Comparison of ENCODE assay signal across 18 mouse cellular contexts in genomic region chr6:127145464-127146190, GRCm38 (mm10). TPM values are rescaled to one million over a fixed set of nuclear protein-coding genes. Genes with fewer than 3 reads are reported as not detected.
DNase-seq lines count a peak whose midpoint lies in the region; ATAC-seq and TF ChIP-seq lines count a peak whose summit lies in the region.
"Had no signal": no experiment of that assay in that cellular context is flagged by ENCODE, and none has a peak within 500 bp of the region (broad histone marks: within the 10 kb centered on the region; RNA-seq: fewer than 3 reads in every experiment).

No protein-coding gene starts in this region.

- no peaks in the 10 kb centered on the region for H3K9me3 ChIP-seq in heart, embryonic 13.5 days
- H3K9me3 ChIP-seq in G1E (replicated peaks) = no peaks in the 10 kb centered on the region
- no peaks in the 10 kb centered on the region for H3K9me3 ChIP-seq in intestine, embryonic 14.5 days (ENCODE audit: control insufficient read depth, low read length)
- H3K9me3 ChIP-seq: forebrain, embryonic 15.5 days; heart, embryonic 12.5 days; hindbrain, embryonic 10.5 days had no signal

- TF ChIP-seq CTCF in G1E (IDR thresholded peaks at IDR 0.05; ENCODE audit: low read depth, low read length) = no peak

- no peak overlapping the region for H3K4me3 ChIP-seq in heart, embryonic 13.5 days
- peak overlapping the region; percentile 65; the same call in 1 of the 2 replicates for H3K4me3 ChIP-seq in G1E (ENCODE audit: low read depth, low read length)
- no peak overlapping the region for H3K4me3 ChIP-seq in intestine, embryonic 14.5 days (ENCODE audit: low read depth, low read length)
- H3K4me3 ChIP-seq: forebrain, embryonic 15.5 days; heart, embryonic 12.5 days; hindbrain, embryonic 10.5 days had no signal

- peaks cover 56% of the 10 kb centered on the region for H3K4me1 ChIP-seq in heart, embryonic 13.5 days
- peaks cover 79% of the 10 kb centered on the region for H3K4me1 ChIP-seq in G1E (ENCODE audit: insufficient read depth, low read depth, low read length)
- H3K4me1 ChIP-seq in intestine, embryonic 14.5 days (replicated peaks; ENCODE audit: control insufficient read depth, insufficient read depth, low read length) = peaks cover 21% of the 10 kb centered on the region

- 0 out of 2 replicates have a peak overlapping the region, but pooled peaks have one; percentile 24 for H3K4me2 ChIP-seq in heart, embryonic 13.5 days
- peak overlapping the region; percentile 0; the same call in 1 of the 2 replicates for H3K4me2 ChIP-seq in intestine, embryonic 14.5 days (ENCODE audit: low read length)
- H3K4me2 ChIP-seq: forebrain, embryonic 15.5 days; heart, embryonic 12.5 days had no signal

- H3K27me3 ChIP-seq in heart, embryonic 13.5 days (replicated peaks) = no peaks in the 10 kb centered on the region
- no peaks in the 10 kb centered on the region for H3K27me3 ChIP-seq in G1E (ENCODE audit: insufficient read depth, low read length)
- H3K27me3 ChIP-seq in intestine, embryonic 14.5 days (replicated peaks; ENCODE audit: control insufficient read depth, insufficient read depth, low read length) = no peaks in the 10 kb centered on the region
- H3K27me3 ChIP-seq: forebrain, embryonic 15.5 days; heart, embryonic 12.5 days had no signal

- 45% methylated on average over 20 of the region's 20 CpGs for WGBS in heart, embryonic 13.5 days
- WGBS in intestine, embryonic 14.5 days = 44% methylated on average over 20 of the region's 20 CpGs

- H3K36me3 ChIP-seq in heart, embryonic 13.5 days = peaks cover 68% of the 10 kb centered on the region
- H3K36me3 ChIP-seq in G1E (replicated peaks) = peaks cover 83% of the 10 kb centered on the region
- peaks cover 70% of the 10 kb centered on the region for H3K36me3 ChIP-seq in intestine, embryonic 14.5 days (ENCODE audit: control insufficient read depth, insufficient read depth, low read length)
- H3K36me3 ChIP-seq: forebrain, embryonic 15.5 days had no signal

- no peak for ATAC-seq in heart, embryonic 13.5 days (ENCODE audit: extremely low read depth, insufficient number of reproducible peaks, low FRiP score, low TSS enrichment)
- ATAC-seq in G1E (ENCODE audit: extremely low read depth, insufficient number of reproducible peaks, low FRiP score, poor library complexity, severe bottlenecking) = peak; percentile 47
- ATAC-seq in intestine, embryonic 14.5 days (replicated peaks; ENCODE audit: low FRiP score, low TSS enrichment, low read depth) = no peak
- ATAC-seq: forebrain, embryonic 15.5 days had no signal

- H3K27ac ChIP-seq in heart, embryonic 13.5 days (replicated peaks) = no peak overlapping the region
- peak overlapping the region; percentile 2; the same call in 1 of the 2 replicates for H3K27ac ChIP-seq in intestine, embryonic 14.5 days (ENCODE audit: low read depth)
- H3K27ac ChIP-seq: hindbrain, embryonic 10.5 days; liver, embryonic 14.5 days had no signal

- DNase-seq in heart, adult 11 months = no peak
- peak; percentile 43 for DNase-seq in G1E (ENCODE audit: low spot score)
- peak; percentile 69 for DNase-seq in intestine, embryonic 14.5 days (ENCODE audit: low spot score)
- DNase-seq in lung, postnatal 36 days = peak; percentile 51
- DNase-seq in cerebellum, postnatal 4 days (ENCODE audit: low spot score in 2 of 2) = no peak
- DNase-seq in thymus, adult 18-20 months = no peak
- DNase-seq in right cerebral cortex, postnatal 25 days = no peak
- DNase-seq: B cell, adult 2 months; cerebellum, adult 18-20 months; kidney, adult 11 months; kidney, postnatal 10 days; right cerebral cortex, adult 18-20 months; thymus, adult 2 months had no signal

- peak overlapping the region; percentile 24; the same call in 1 of the 2 replicates for H3K9ac ChIP-seq in heart, embryonic 13.5 days
- H3K9ac ChIP-seq in intestine, embryonic 14.5 days (ENCODE audit: low read length) = no peak overlapping the region
- H3K9ac ChIP-seq: forebrain, embryonic 15.5 days; liver, embryonic 14.5 days had no signal

RNA-seq across cellular contexts. Expression of gene Ccnd2, which starts 6.4 kb away (rescaled TPM):
- polyA plus RNA-seq in heart, embryonic 13.5 days (2015; fragmentation: Nextera tagmentation; extraction: Ambion mirVana) = 583 and 638 TPM in 2 replicates
- total RNA-seq in G1E (2014; fragmentation: Nextera tagmentation) = 549 and 656 TPM in 2 replicates
- 127 and 152 TPM in 2 replicates for total RNA-seq in G1E (2017)
- 822 and 1,195 TPM in 2 replicates for polyA plus RNA-seq in G1E (2012)
- 1,100 and 1,123 TPM in 2 replicates for polyA plus RNA-seq in intestine, embryonic 14.5 days (2014; fragmentation: Nextera tagmentation; extraction: Ambion mirVana)

RNA-seq across cellular contexts. Expression of gene Tigar, which starts 36.3 kb away (rescaled TPM):
- 7.6 and 8.1 TPM in 2 replicates for polyA plus RNA-seq in heart, embryonic 13.5 days (2015; fragmentation: Nextera tagmentation; extraction: Ambion mirVana)
- total RNA-seq in G1E (2014; fragmentation: Nextera tagmentation) (2.5 and 3.4 TPM in 2 replicates), G1E (2017) (4.0 and 4.7 TPM in 2 replicates)
- 0.94 and 1.1 TPM in 2 replicates for polyA plus RNA-seq in G1E (2012)
- 4.4 and 5.3 TPM in 2 replicates for polyA plus RNA-seq in intestine, embryonic 14.5 days (2014; fragmentation: Nextera tagmentation; extraction: Ambion mirVana)

Comparison
In these comparisons a context has a peak if more than half of its experiments do, and no peak if none do; other contexts are left out.
1. DNase-seq: peak in G1E (single experiment), intestine, embryonic 14.5 days (single experiment) and lung, postnatal 36 days (single experiment); none in heart, adult 11 months (single experiment), cerebellum, postnatal 4 days (0 of 2), thymus, adult 18-20 months (0 of 2) and right cerebral cortex, postnatal 25 days (single experiment).